Mouse (Mus musculus) erythroblast, embryonic 14.5 days (primary cell): ENCODE data around the gene Shkbp1.

Experiments
- GATA1 ChIP-seq: IDR thresholded peaks from 2 replicates; pipeline ENCODE4 v1.6.1; 2012; ENCODE audit warnings: low read length, inconsistent platforms, mixed read lengths
- TAL1 ChIP-seq: IDR thresholded peaks from 3 replicates; pipeline ENCODE4 v1.6.1; 2012; ENCODE audit warnings: low read length, inconsistent platforms, mixed read lengths

DNA sequence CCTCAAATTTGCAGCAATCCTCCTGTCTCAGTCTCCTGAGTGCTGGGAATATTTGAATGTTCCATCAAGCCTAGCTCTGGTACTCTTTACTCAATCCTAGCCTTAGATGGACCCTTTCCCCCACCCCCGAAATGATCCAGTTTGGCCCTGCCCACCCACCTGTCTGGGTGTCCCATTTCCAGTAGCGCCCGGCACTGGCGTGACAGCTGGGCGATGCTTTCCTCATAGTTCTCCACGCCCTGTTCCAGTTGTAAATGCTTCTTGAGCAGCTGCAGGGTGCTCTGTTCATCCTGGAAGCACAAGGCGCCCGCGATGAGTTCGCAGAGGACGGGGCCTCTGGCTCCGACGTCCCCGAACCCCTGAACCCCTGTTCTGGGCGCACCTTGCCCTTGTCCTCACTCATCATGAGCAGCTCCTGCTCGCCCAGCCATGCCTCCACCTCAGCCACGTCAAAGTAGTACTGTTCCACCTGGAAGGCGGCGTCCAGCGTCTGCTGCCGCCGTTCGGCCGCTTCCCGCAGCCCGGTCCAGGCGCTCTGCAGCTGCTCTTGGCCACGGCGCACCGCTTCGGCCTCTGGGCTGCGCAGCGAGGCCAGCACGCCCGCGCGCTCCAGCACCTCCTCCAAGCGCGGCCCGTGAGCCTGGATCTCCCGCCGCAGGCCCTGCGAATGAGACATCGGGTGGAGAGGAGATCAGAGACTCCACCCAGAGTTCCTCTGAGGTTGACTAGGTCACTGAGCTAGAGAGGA lies 16.1 kb upstream of the Shkbp1 start:
- TF ChIP-seq GATA1 (no peak), TAL1 (no peak)
